Mouse (Mus musculus): ENCODE results near the gene Acbd7. TPM values are rescaled to one million over a fixed set of nuclear protein-coding genes. Genes with fewer than 3 reads are reported as not detected.

Gene Acbd7
- polyA plus RNA-seq, 1 experiment from 2014 or later: 0.33 TPM

- H3K9me3 ChIP-seq (replicated peaks; ENCODE audit: control insufficient read depth, low read length): no peaks in the 10 kb centered on the region
- no peaks in the 10 kb centered on the region for H3K27me3 ChIP-seq (ENCODE audit: control insufficient read depth, insufficient read depth, low read length)
- no peak overlapping the region for H3K27ac ChIP-seq (ENCODE audit: low read depth, low read length)
- H3K9ac ChIP-seq (ENCODE audit: low read depth, low read length): no peak overlapping the region
- H3K4me3 ChIP-seq (ENCODE audit: low read depth, low read length): no peak overlapping the region
- H3K4me1 ChIP-seq (ENCODE audit: control insufficient read depth, insufficient read depth, low read length): 0 out of 2 replicates have a peak, but pooled peaks cover 6% of the 10 kb centered on the region
- peaks cover 21% of the 10 kb centered on the region for H3K36me3 ChIP-seq (ENCODE audit: control insufficient read depth, insufficient read depth, low read length)
- no peak for ATAC-seq (replicated peaks; ENCODE audit: insufficient number of reproducible peaks, low FRiP score, low TSS enrichment)
- no peak overlapping the region for H3K4me2 ChIP-seq
- WGBS (ENCODE audit: insufficient replicate concordance): 66% methylated on average over 1 of the region's 1 CpGs
Observed at GRCm38 (mm10) chr2:3326547-3326946, 9.4 kb upstream of the Acbd7 start.

DNA sequence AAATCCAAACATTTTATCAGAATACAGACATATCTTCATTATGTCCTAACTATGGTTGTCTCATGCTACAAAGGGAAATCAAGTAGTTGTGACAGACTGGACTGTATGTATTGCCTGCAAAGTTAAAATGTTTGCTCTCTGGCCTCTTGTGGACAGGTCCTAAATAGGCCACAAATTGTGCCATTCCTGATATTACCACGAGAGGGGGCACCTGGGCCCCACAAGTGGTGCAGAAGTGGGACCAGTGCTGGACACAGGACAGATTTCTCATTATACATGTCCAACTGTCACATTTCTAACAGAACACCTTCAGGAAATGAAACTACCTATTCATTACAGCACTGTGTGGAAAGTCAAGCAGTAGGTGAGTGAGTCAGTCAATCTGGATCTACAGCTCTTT lies 8.6 kb upstream of the Acbd7 start:
- Histone ChIP-seq H3K27ac (ENCODE audit: low read depth, low read length) (no peak overlapping the region), H3K27me3 (ENCODE audit: control insufficient read depth, insufficient read depth, low read length) (no peaks in the 10 kb centered on the region), H3K9ac (ENCODE audit: low read depth, low read length) (no peak overlapping the region), H3K4me1 (ENCODE audit: control insufficient read depth, insufficient read depth, low read length) (0 out of 2 replicates have a peak, but pooled peaks cover 6% of the 10 kb centered on the region), H3K9me3 (replicated peaks; ENCODE audit: control insufficient read depth, low read length) (no peaks in the 10 kb centered on the region), H3K36me3 (ENCODE audit: control insufficient read depth, insufficient read depth, low read length) (peaks cover 21% of the 10 kb centered on the region), H3K4me2 (no peak overlapping the region), H3K4me3 (ENCODE audit: low read depth, low read length) (no peak overlapping the region)
- no peak for ATAC-seq (replicated peaks; ENCODE audit: insufficient number of reproducible peaks, low FRiP score, low TSS enrichment)
- WGBS (ENCODE audit: insufficient replicate concordance): 25% methylated on average over 1 of the region's 1 CpGs

GRCm38 (mm10) chr2:3331071-3331703 lies 4.8 kb upstream of the Acbd7 start:
- Histone ChIP-seq H3K9ac (ENCODE audit: low read depth, low read length) (no peak overlapping the region; the same call in 1 of the 2 replicates), H3K27me3 (ENCODE audit: control insufficient read depth, insufficient read depth, low read length) (no peaks in the 10 kb centered on the region), H3K36me3 (ENCODE audit: control insufficient read depth, insufficient read depth, low read length) (0 out of 2 replicates have a peak, but pooled peaks cover 3% of the 10 kb centered on the region), H3K4me2 (peak overlapping the region; percentile 85), H3K9me3 (replicated peaks; ENCODE audit: control insufficient read depth, low read length) (no peaks in the 10 kb centered on the region), H3K27ac (ENCODE audit: low read depth, low read length) (no peak overlapping the region), H3K4me3 (ENCODE audit: low read depth, low read length) (peak overlapping the region; percentile 75), H3K4me1 (ENCODE audit: control insufficient read depth, insufficient read depth, low read length) (0 out of 2 replicates have a peak, but pooled peaks cover 6% of the 10 kb centered on the region)
- ATAC-seq (replicated peaks; ENCODE audit: insufficient number of reproducible peaks, low FRiP score, low TSS enrichment): no peak
- 74% methylated on average over 5 of the region's 5 CpGs for WGBS (ENCODE audit: insufficient replicate concordance)

DNA sequence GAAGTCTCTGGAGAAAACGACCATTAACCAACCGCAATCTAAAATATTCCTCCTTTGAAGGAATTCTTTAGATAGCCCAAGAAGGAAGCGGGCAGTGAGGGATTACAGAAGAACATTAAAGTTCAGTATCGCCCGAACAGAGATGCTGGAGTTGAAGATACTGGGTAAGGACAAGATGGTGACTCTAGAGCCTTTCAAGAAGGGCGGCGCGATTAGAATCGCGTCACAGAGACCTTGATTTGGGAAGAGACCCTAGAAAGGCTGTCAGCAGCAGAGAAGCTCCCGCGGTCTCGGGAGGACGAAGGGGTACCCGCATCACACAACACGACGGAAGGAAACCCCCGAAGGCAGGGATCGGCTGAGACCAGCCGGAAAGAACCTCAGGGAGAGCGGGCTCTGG lies 3.9 kb upstream of the Acbd7 start:
- Histone ChIP-seq H3K27ac (ENCODE audit: low read depth, low read length) (peak overlapping the region; percentile 82), H3K9ac (ENCODE audit: low read depth, low read length) (peak overlapping the region; percentile 84), H3K4me3 (ENCODE audit: low read depth, low read length) (peak overlapping the region; percentile 75), H3K4me1 (ENCODE audit: control insufficient read depth, insufficient read depth, low read length) (0 out of 2 replicates have a peak, but pooled peaks cover 6% of the 10 kb centered on the region), H3K36me3 (ENCODE audit: control insufficient read depth, insufficient read depth, low read length) (0 out of 2 replicates have a peak, but pooled peaks cover 3% of the 10 kb centered on the region), H3K9me3 (replicated peaks; ENCODE audit: control insufficient read depth, low read length) (no peaks in the 10 kb centered on the region), H3K4me2 (peak overlapping the region; percentile 85), H3K27me3 (ENCODE audit: control insufficient read depth, insufficient read depth, low read length) (no peaks in the 10 kb centered on the region)
- no peak for ATAC-seq (replicated peaks; ENCODE audit: insufficient number of reproducible peaks, low FRiP score, low TSS enrichment)
- WGBS (ENCODE audit: insufficient replicate concordance): 1% methylated on average over 21 of the region's 21 CpGs

- WGBS (ENCODE audit: insufficient replicate concordance): under 1% methylated on average over 45 of the region's 45 CpGs
Observed at GRCm38 (mm10) chr2:3332484-3333242, 3.3 kb upstream of the Acbd7 start, which contains the start of gene Rpp38. Rpp38 (minus strand) TSS chr2:3332643.

DNA sequence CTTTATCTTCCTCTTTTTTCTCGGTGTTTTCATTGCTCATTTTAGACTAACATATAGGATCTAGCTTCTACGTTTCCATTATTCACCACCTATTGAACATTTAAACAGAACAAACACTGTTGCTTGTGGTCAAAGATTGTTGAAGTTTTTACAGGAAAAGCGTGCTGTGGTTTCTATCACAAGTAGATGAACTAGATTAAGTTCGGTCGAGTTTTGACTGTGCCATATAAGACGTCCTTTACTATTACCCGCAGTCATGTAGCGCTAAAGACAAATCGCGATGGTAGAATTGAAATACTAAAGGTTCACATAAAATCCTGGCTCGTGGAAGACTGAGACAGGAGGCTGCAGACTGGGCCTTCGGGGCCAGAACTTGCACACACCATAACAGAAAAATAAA lies 2.2 kb upstream of the Acbd7 start:
- ATAC-seq (replicated peaks; ENCODE audit: insufficient number of reproducible peaks, low FRiP score, low TSS enrichment): no peak
- Histone ChIP-seq H3K27me3 (ENCODE audit: control insufficient read depth, insufficient read depth, low read length) (no peaks in the 10 kb centered on the region), H3K9ac (ENCODE audit: low read depth, low read length) (no peak overlapping the region), H3K36me3 (ENCODE audit: control insufficient read depth, insufficient read depth, low read length) (0 out of 2 replicates have a peak, but pooled peaks cover 3% of the 10 kb centered on the region), H3K4me3 (ENCODE audit: low read depth, low read length) (no peak overlapping the region), H3K4me2 (no peak overlapping the region), H3K9me3 (replicated peaks; ENCODE audit: control insufficient read depth, low read length) (no peaks in the 10 kb centered on the region), H3K27ac (ENCODE audit: low read depth, low read length) (no peak overlapping the region), H3K4me1 (ENCODE audit: control insufficient read depth, insufficient read depth, low read length) (0 out of 2 replicates have a peak, but pooled peaks cover 6% of the 10 kb centered on the region)
- WGBS (ENCODE audit: insufficient replicate concordance): 86% methylated on average over 12 of the region's 12 CpGs

More at GRCm38 (mm10) chr2:3332484-3333242, 3.3 kb upstream of the Acbd7 start, which contains the start of gene Rpp38:
- Histone ChIP-seq H3K4me1 (ENCODE audit: control insufficient read depth, insufficient read depth, low read length) (0 out of 2 replicates have a peak, but pooled peaks cover 6% of the 10 kb centered on the region), H3K4me3 (ENCODE audit: low read depth, low read length) (peak within 1 kb of the TSS; percentile 75), H3K9me3 (replicated peaks; ENCODE audit: control insufficient read depth, low read length) (no peaks in the 10 kb centered on the region), H3K4me2 (peak within 1 kb of the TSS; percentile 85), H3K27me3 (ENCODE audit: control insufficient read depth, insufficient read depth, low read length) (no peaks in the 10 kb centered on the region), H3K36me3 (ENCODE audit: control insufficient read depth, insufficient read depth, low read length) (0 out of 2 replicates have a peak, but pooled peaks cover 3% of the 10 kb centered on the region), H3K9ac (ENCODE audit: low read depth, low read length) (peak within 1 kb of the TSS; percentile 84), H3K27ac (ENCODE audit: low read depth, low read length) (peak within 1 kb of the TSS; percentile 82)
- peak; percentile 99 for ATAC-seq (replicated peaks; ENCODE audit: insufficient number of reproducible peaks, low FRiP score, low TSS enrichment)

DNA sequence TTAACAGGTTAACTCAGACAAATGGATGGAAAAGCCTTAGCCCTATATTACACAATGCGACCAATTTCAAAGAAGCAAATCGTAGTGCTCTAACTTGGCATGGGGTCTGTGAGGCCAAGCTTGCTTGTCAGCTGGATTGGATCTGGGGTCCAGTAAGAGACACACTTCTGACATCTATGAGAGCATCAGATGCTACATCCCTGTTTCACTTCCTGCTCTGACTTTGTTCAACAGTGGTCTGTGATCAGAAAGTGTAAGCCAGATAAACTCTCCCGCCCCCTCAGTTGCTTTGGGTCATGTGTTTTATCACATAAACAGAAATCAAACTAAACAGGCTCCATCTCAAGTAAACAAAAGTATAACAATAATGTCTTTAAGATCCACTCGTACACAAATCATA lies 12.5 kb downstream of the Acbd7 start:
- Histone ChIP-seq H3K27ac (ENCODE audit: low read depth, low read length) (no peak overlapping the region), H3K4me1 (ENCODE audit: control insufficient read depth, insufficient read depth, low read length) (no peaks in the 10 kb centered on the region), H3K36me3 (ENCODE audit: control insufficient read depth, insufficient read depth, low read length) (no peaks in the 10 kb centered on the region), H3K9ac (ENCODE audit: low read depth, low read length) (no peak overlapping the region), H3K4me3 (ENCODE audit: low read depth, low read length) (no peak overlapping the region), H3K4me2 (no peak overlapping the region), H3K27me3 (ENCODE audit: control insufficient read depth, insufficient read depth, low read length) (0 out of 2 replicates have a peak, but pooled peaks cover 6% of the 10 kb centered on the region), H3K9me3 (replicated peaks; ENCODE audit: control insufficient read depth, low read length) (no peaks in the 10 kb centered on the region)
- no peak for ATAC-seq (replicated peaks; ENCODE audit: insufficient number of reproducible peaks, low FRiP score, low TSS enrichment)
- WGBS (ENCODE audit: insufficient replicate concordance): 75% methylated on average over 4 of the region's 4 CpGs

GRCm38 (mm10) chr2:3348919-3349318 lies 13.0 kb downstream of the Acbd7 start:
- WGBS (ENCODE audit: insufficient replicate concordance): 14% methylated on average over 3 of the region's 3 CpGs
- ATAC-seq (replicated peaks; ENCODE audit: insufficient number of reproducible peaks, low FRiP score, low TSS enrichment): no peak
- Histone ChIP-seq H3K9me3 (replicated peaks; ENCODE audit: control insufficient read depth, low read length) (no peaks in the 10 kb centered on the region), H3K4me1 (ENCODE audit: control insufficient read depth, insufficient read depth, low read length) (no peaks in the 10 kb centered on the region), H3K27ac (ENCODE audit: low read depth, low read length) (no peak overlapping the region), H3K27me3 (ENCODE audit: control insufficient read depth, insufficient read depth, low read length) (0 out of 2 replicates have a peak, but pooled peaks cover 6% of the 10 kb centered on the region), H3K36me3 (ENCODE audit: control insufficient read depth, insufficient read depth, low read length) (no peaks in the 10 kb centered on the region), H3K4me2 (no peak overlapping the region), H3K4me3 (ENCODE audit: low read depth, low read length) (no peak overlapping the region), H3K9ac (ENCODE audit: low read depth, low read length) (no peak overlapping the region)
